8 mouse cellular contexts compared by ENCODE assay signal in genomic region chr7:142577806-142578423, GRCm38 (mm10). TPM values are rescaled to one million over a fixed set of nuclear protein-coding genes. Genes with fewer than 3 reads are reported as not detected.
DNase-seq lines count a peak whose midpoint lies in the region; ATAC-seq and TF ChIP-seq lines count a peak whose summit lies in the region.

No protein-coding gene starts in this region.

- peak overlapping the region; percentile 95 for H3K27ac ChIP-seq in heart, embryonic 10.5 days
- H3K27ac ChIP-seq in heart, embryonic 15.5 days, result peak overlapping the region; percentile 91
- peak overlapping the region; percentile 61; the same call in 1 of the 2 replicates for H3K27ac ChIP-seq in liver, embryonic 14.5 days
- H3K27ac ChIP-seq in testis, adult 2 months (ENCODE audit: control insufficient read depth, insufficient read depth, low read depth, low read length), result no peak overlapping the region

- TF ChIP-seq EP300 in liver, embryonic 14.5 days (IDR thresholded peaks at IDR 0.05; ENCODE audit: low read depth), result no peak

- no peak for TF ChIP-seq CTCF in liver, embryonic 14.5 days (IDR thresholded peaks at IDR 0.05; ENCODE audit: low read depth)
- no peak for TF ChIP-seq CTCF in testis, adult 2 months (IDR thresholded peaks at IDR 0.05; ENCODE audit: control insufficient read depth, insufficient read depth, insufficient replicate concordance, low read depth, low read length)

- peak overlapping the region; percentile 60 for H3K4me3 ChIP-seq in heart, embryonic 10.5 days
- H3K4me3 ChIP-seq in heart, embryonic 15.5 days, result peak overlapping the region; percentile 55
- H3K4me3 ChIP-seq in liver, embryonic 14.5 days (ENCODE audit: insufficient read depth in 1 of 2, low read depth in 2 of 2, low read length in 2 of 2), result peak overlapping the region; percentile 39 to 60
- peak overlapping the region; percentile 4; the same call in 1 of the 2 replicates for H3K4me3 ChIP-seq in testis, adult 2 months (ENCODE audit: control insufficient read depth, low read depth, low read length)

- intact Hi-C loops in heart, postnatal 25 days (cut with DNase I), result no loop called here

- H3K4me2 ChIP-seq in heart, embryonic 15.5 days, result peak overlapping the region; percentile 63
- peak overlapping the region; percentile 51 for H3K4me2 ChIP-seq in liver, embryonic 14.5 days (ENCODE audit: low read depth)

- peak overlapping the region; percentile 67 for H3K9ac ChIP-seq in heart, embryonic 15.5 days
- peak overlapping the region; percentile 59 for H3K9ac ChIP-seq in liver, embryonic 14.5 days (replicated peaks)

- peaks cover 12% of the 10 kb centered on the region; the same call in 1 of the 2 replicates for H3K9me3 ChIP-seq in heart, embryonic 10.5 days
- H3K9me3 ChIP-seq in heart, embryonic 15.5 days (replicated peaks), result 0 out of 2 replicates have a peak, but pooled peaks cover 10% of the 10 kb centered on the region
- no peaks in the 10 kb centered on the region for H3K9me3 ChIP-seq in liver, embryonic 14.5 days (ENCODE audit: control insufficient read depth, low read length)

- ATAC-seq in heart, embryonic 15.5 days (replicated peaks; ENCODE audit: insufficient number of reproducible peaks, insufficient read depth, low FRiP score, low read depth), result peak; percentile 79
- ATAC-seq in liver, embryonic 14.5 days (ENCODE audit: insufficient read depth), result peak; percentile 68

- WGBS in heart, embryonic 10.5 days, result 35% methylated on average over 26 of the region's 26 CpGs
- 37% methylated on average over 26 of the region's 26 CpGs for WGBS in heart, embryonic 15.5 days
- 37% methylated on average over 26 of the region's 26 CpGs for WGBS in liver, embryonic 14.5 days (ENCODE audit: insufficient replicate concordance)

- TF ChIP-seq POLR2A in testis, adult 2 months (IDR thresholded peaks at IDR 0.05; ENCODE audit: control insufficient read depth, low read depth, low read length), result no peak

- no peaks in the 10 kb centered on the region for H3K27me3 ChIP-seq in heart, embryonic 10.5 days (ENCODE audit: insufficient read depth, poor library complexity, severe bottlenecking)
- H3K27me3 ChIP-seq in heart, embryonic 15.5 days, result no peaks in the 10 kb centered on the region
- H3K27me3 ChIP-seq in liver, embryonic 14.5 days (ENCODE audit: control insufficient read depth, insufficient read depth, low read length), result no peaks in the 10 kb centered on the region
- H3K27me3 ChIP-seq in testis, adult 2 months (ENCODE audit: control insufficient read depth, insufficient read depth, low read length), result no peaks in the 10 kb centered on the region

- peaks cover 11% of the 10 kb centered on the region for H3K36me3 ChIP-seq in heart, embryonic 10.5 days
- no peaks in the 10 kb centered on the region for H3K36me3 ChIP-seq in heart, embryonic 15.5 days
- no peaks in the 10 kb centered on the region for H3K36me3 ChIP-seq in liver, embryonic 14.5 days (replicated peaks; ENCODE audit: control insufficient read depth, insufficient read depth, low read depth)
- H3K36me3 ChIP-seq in testis, adult 2 months (ENCODE audit: control insufficient read depth, insufficient read depth, low read length), result no peaks in the 10 kb centered on the region

- DNase-seq in heart, embryonic 10.5 days (ENCODE audit: low spot score), result peak; percentile 93
- no peak for DNase-seq in heart, postnatal 25 days (ENCODE audit: low spot score)
- peak; percentile 68 for DNase-seq in embryo, embryonic 10.5 days (ENCODE audit: low spot score)
- no peak for DNase-seq in liver, embryonic 14.5 days (ENCODE audit: low read depth in 3 of 3, low spot score in 3 of 3)
- no peak for DNase-seq in frontal cortex, adult 2 months (ENCODE audit: extremely low spot score in 1 of 2, low spot score in 1 of 2)
- no peak for DNase-seq in adrenal gland, adult 18-20 months (ENCODE audit: low spot score in 2 of 2)

- peaks cover 58% of the 10 kb centered on the region for H3K4me1 ChIP-seq in heart, embryonic 10.5 days
- H3K4me1 ChIP-seq in heart, embryonic 15.5 days (replicated peaks), result peaks cover 62% of the 10 kb centered on the region
- H3K4me1 ChIP-seq in liver, embryonic 14.5 days (replicated peaks; ENCODE audit: control insufficient read depth in 2 of 2, insufficient read depth in 2 of 2, low read length in 1 of 2), result peaks cover 0 to 2% of the 10 kb centered on the region in 2 experiments; a peak in 1 of 4 replicates
- peaks cover 5% of the 10 kb centered on the region for H3K4me1 ChIP-seq in testis, adult 2 months (ENCODE audit: control insufficient read depth, insufficient read depth, low read length)

RNA-seq across cellular contexts. Expression of gene Mrpl23, which starts 45.4 kb away (rescaled TPM):
- polyA plus RNA-seq in heart, embryonic 10.5 days (2016; fragmentation: Nextera tagmentation; extraction: Ambion mirVana), result 17.1 and 25.1 TPM in 2 replicates
- 10 to 100 TPM; 16.1 to 39.0 TPM for total RNA-seq in heart, postnatal 25 days (2021)
- polyA plus RNA-seq in heart, embryonic 15.5 days (2015; fragmentation: Nextera tagmentation; extraction: Ambion mirVana), result 17.0 and 18.7 TPM in 2 replicates
- polyA plus RNA-seq in liver, embryonic 14.5 days (2012; rRNA removed), result 24.4 and 45.9 TPM in 2 replicates
- polyA plus RNA-seq in liver, embryonic 14.5 days (2014; fragmentation: Nextera tagmentation; extraction: Ambion mirVana), result 11.1 and 14.4 TPM in 2 replicates
- polyA plus RNA-seq in testis, adult 2 months (2012; rRNA removed), result 4.5 and 5.9 TPM in 2 replicates
- 81.6 and 81.9 TPM in 2 replicates for polyA plus RNA-seq in frontal cortex, adult 2 months (2012; rRNA removed)
- 1 to 10 TPM; 2.9 to 3.0 TPM for total RNA-seq in adrenal gland, adult 18-20 months (2021)

Comparison
In these comparisons a context has a peak if more than half of its experiments do, and no peak if none do; other contexts are left out.
1. DNase-seq: peak in heart, embryonic 10.5 days (single experiment) and embryo, embryonic 10.5 days (single experiment); none in heart, postnatal 25 days (single experiment), liver, embryonic 14.5 days (0 of 3), frontal cortex, adult 2 months (0 of 2) and adrenal gland, adult 18-20 months (0 of 2).
2. H3K4me3 ChIP-seq: peak in every context shown above with its lines; median percentile 60 in heart, embryonic 10.5 days; 55 in heart, embryonic 15.5 days; 50 in liver, embryonic 14.5 days; 4 in testis, adult 2 months.